Mouse (Mus musculus) kidney, postnatal 25 days (tissue): Measurements from ENCODE around the gene Fpr-rs4.
"Not testable (repeated sequence)": the region's sequence is repeated elsewhere in the genome, so short reads cannot be mapped to it uniquely, and the experiment has no call there.

Experiments
- DNase-seq, 2 experiments: peaks; one replicate each; pipeline ENCODE4 v3.0.0; 2021; ENCODE audit warnings: mixed read lengths in 2 of 2

The Fpr-rs4 gene

DNA sequence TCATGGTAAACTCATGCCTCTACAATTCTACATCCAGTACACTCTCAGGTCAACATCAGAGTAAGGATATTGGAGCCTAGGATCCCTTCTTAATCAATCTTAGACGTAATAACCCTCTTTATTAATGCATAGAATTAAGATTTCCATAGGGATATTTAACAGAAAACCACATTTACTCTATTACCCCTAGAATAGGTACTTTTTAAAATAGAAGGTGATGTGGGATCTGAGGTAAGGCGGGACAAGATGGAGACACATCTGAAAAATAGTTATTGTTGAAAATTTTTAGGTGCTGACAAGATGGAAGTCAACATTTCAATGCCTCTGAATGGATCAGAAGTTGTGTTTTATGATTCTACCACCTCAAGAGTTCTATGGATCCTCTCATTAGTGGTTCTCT, at the start of gene Fpr-rs4:
Gene Fpr-rs4, plus strand, starts transcription at position 301 of the 400 bp plus-strand sequence.
- no peak for DNase-seq

DNA sequence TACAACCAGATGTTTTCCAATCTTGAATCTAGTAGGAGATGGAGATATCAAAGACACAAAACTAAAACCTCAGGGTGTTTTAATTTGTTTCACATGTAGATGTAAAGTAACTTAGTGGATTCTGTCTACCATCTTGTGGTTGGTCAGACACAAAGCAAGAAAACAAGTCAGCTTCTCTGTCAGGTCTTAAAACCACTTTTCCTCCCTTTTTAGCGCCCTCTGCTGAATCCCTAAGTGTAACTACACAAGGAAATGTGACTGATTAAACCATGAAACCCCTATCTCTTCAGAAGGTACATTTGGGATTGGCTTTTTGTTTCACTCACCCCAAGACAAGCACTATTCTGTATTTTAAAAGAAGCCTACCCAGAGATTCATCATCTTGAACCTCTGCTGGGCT, 48.1 kb upstream of the Fpr-rs4 start:
- DNase-seq = no peak

DNA sequence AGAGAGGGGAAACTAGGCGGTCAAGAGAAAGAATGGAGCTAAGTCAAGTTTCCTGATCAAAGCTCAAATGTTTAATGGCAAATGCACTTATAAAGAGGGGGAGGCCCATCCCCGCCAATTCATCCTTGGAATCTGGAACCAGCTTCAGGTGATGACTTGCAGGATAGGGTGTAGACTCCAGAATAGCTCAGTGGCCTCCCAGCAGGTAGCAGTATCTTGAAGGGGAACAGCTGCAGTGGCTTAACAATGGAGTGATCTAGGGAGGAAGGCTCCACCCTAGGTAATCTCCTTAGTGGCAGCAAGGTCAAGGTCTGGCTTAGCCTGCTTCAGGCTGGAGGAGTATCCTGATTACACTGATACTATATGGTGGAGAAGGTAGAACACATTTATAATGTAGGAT, 40.3 kb upstream of the Fpr-rs4 start:
- DNase-seq = not testable (repeated sequence)

DNA sequence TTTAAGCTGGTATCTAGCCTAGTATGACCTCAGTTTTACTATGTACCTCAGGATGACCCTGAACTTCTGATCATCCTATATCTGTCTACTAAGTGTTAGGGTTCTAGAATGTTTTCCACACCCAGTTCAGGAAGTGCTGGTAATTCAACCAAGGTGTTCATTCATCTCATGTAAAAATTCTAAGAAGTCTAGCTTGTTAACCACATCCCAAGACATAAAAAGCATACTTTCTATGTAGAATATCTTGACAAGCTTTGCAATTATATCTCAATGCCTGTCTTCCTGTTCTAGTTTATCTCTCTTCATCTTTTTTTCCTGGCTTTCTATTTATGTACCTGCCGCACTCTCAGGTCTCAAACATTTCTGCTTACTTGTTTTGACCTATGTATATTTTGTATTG, 16.8 kb upstream of the Fpr-rs4 start:
- DNase-seq = no peak

DNA sequence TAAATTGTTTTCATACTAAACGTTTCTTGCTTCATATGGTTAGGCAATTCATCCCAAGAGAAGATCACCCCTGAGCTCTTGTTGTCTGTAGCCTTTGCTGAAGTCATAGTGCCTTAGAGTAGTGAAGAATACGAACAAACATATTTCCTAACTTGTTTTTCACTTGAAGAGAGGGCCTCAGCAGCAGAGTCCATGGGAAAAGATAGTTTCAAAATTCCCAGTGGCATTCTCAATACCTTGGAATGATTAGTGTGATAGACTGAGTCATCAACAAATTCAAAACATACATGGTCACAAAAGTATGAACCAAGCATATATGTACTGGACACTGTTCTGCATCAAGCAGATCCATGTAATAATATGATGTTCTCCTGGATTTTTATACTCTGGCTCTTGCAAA, 27.6 kb downstream of the Fpr-rs4 start, which contains the start of gene Vmn2r124:
Gene Vmn2r124, plus strand, starts transcription at position 301 of the 400 bp plus-strand sequence.
- no peak for DNase-seq
